Mouse (Mus musculus) megakaryocyte, adult 5-6 weeks (primary cell): ENCODE measurements at regions not wholly inside any gene's neighbourhood (a gene's known extent, or its start where the extent isn't known, plus 50 kb on each side); places are given as distances from the start of the nearest gene placed in this dataset.
A peak's percentile ranks its signal among the peaks of the same experiment; 100 is the strongest.

Experiments
- ATAC-seq: 2 replicates; pipeline ENCODE4 v1.8.0; 2016; ENCODE audit warnings: mild to moderate bottlenecking, inconsistent platforms; ENCODE audit not compliant: poor library complexity, severe bottlenecking

DNA sequence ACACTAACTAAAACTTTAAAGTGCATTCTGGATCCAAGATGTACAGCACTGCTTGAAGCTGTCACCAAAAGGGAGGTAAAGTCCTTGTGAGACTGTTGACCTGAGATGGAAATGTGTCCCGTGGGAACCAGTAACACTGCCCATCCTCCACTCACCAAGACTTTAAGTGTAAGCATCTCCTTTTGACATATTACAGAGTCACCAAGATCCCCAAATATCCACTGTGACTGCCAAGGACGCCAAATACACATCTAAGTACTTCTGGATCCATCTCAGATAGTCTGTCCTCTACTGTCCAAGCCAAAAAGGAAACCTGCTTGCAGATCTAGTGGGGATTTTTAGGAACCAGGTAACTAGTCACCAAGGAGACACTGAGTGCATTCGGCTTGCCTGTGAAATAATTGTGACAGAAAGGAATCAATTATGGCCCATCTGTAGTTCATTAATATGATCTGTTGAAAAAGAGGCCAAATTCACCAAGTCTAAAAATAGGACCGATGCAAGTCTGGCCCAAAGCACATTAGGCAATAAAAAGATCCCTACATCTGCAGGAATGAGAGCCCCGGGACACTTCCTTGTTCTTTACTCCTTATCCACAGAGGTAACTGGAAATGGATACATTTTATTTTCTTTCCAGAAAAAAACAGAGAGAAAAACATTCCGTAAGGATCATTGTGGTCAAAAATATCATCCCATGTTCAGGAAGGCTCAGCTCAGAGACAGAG is 157.8 kb upstream of the Irf2bp2 start:
- no peak for ATAC-seq

DNA sequence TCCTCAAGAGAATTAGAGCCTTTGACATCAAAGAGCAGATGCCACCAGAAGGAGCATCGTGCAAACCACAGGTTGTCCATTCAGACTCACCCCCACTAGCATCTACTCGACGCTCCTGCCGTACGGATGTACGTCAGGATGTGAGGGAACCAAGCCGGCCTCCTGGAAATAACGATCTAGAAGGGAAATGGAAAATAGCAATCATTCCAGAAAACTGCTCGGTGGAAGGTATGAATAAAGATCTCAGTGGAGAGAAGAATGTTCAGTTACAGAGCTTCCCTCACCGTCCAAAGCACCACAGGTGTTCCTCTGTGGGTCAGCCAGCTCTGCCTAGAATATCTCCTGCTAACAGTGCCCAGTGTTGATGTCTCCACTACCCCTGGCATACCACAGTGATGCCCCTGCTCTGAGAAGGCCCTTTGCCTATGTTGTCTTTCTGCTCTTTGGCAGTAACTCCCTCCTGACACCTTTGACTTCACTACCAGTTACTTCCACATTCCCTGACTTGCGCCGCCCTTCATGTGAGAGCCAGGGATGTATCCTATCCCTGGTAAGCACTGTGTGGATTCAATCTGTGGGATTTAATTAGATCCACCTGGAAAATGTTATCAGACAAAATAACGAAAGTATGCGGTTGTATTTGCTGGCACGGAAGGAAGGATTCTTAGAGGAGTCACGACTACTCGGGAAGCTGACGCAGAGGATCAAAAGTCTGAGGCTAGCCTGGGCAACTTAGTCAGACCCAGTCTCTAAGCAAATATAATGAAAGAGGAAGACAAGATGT is 152.4 kb upstream of the Irf2bp2 start:
- no peak for ATAC-seq

DNA sequence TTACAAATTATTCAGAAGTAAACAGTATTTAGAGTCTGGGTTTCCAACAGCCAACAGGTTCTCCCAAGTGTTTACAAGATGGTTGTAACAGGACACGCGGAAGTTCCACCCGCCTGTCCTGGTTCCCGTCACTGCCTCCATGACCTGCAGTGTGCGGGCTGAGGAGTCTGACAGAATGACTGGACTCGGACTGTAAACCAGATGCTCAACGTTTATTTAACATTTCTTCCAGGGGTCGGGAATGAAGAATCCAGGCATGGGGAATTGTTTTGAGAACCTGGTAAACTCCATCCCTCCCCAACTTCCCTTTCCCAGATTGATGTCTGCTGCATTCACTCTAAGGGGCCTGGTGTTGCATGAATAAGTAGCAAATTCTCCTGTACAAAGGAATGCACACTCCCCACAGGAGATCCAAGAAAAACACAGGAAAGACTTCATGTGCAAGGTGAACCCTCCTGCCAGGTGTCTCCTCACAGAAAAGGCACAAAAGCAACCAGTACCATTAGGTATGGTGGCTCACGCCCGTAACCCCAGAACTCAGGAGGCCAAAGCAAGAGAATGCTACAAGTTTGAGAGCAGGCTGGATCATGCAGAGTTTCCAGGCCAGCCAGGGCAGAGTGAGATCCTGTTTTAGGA is 151.1 kb upstream of the Irf2bp2 start:
- no peak for ATAC-seq

DNA sequence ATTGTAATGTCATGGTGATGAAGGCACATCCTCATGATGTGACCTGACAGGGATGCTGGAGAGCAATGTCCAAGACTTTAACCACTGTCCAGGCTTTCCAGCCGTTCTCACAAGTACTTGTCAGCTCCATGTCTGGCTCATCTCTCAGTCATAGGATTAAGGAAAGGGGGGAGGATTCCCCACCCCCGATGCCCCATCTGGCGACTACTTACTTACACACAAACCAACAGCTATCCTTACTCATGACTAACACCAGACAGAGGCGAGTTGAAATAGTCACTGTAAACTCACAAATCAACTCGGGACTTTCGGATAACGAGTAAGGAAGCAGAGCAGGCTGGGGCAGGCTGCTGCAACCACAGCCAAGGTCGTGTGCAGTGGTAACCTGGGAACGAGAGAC is 149.5 kb upstream of the Irf2bp2 start:
- ATAC-seq, result no peak

GRCm38 (mm10) chr8:126742081-126742480 is 148.3 kb upstream of the Irf2bp2 start:
- no peak for ATAC-seq

DNA sequence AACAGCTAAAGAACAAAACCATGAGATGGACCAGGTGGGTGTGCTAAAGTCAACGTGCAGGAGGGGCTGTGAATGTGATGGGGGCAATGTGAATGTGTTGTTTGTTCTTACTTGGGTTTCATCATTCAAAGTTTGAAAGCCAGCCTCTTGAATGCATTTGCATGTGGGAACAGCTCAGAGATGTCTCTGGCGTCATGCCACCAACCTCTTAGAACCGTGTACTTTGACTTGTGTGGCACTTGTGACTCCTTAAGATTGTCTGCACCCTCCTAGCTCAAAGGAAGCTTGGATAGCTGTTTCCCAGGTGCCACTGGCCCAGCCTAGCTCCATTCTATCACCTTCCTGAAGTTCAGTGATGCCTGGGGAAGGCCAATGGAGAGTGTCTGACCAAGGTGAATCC is 147.2 kb upstream of the Irf2bp2 start:
- no peak for ATAC-seq

DNA sequence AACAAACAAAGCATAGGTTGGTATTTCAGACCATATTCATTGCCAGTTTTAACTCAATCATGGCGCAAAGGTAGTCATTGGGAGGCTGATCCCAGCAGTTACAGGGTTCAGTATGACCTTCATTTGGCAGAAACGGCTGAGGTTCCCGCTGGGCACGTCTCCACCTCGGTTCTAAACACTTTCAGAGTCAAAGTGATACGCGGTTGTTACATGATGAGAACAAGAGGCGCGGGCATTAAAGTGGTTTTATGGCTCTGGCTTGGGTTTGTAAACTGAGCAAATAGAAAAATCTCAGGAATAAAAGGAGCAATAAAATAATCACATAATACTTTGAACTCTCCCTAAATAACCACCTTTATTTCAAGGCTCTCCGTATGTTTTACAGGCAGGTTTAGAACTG is 146.0 kb upstream of the Irf2bp2 start:
- no peak for ATAC-seq

DNA sequence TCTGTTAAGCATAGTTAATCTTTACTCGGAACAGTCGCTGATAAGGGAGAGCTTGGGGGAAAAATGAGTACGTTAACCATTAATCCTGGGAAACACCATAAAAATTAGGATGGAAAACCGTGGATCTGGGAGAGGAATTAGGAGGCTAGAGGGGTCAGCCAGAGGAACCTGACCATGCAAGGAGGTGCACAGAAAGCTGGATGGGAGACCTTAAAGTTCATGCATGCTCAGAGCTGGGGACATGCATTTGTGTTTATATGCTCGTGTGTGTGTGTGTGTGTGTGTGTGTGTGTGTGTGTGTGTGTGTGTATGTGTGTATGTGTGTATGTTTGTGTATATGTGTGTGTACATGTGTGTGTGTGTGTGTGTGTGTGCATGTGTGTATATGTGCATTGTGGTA is 143.2 kb upstream of the Irf2bp2 start:
- ATAC-seq, result no peak

GRCm38 (mm10) chr8:126736441-126736962 is 142.7 kb upstream of the Irf2bp2 start:
- ATAC-seq, result peak; percentile 4; the same call in 1 of the 2 replicates

DNA sequence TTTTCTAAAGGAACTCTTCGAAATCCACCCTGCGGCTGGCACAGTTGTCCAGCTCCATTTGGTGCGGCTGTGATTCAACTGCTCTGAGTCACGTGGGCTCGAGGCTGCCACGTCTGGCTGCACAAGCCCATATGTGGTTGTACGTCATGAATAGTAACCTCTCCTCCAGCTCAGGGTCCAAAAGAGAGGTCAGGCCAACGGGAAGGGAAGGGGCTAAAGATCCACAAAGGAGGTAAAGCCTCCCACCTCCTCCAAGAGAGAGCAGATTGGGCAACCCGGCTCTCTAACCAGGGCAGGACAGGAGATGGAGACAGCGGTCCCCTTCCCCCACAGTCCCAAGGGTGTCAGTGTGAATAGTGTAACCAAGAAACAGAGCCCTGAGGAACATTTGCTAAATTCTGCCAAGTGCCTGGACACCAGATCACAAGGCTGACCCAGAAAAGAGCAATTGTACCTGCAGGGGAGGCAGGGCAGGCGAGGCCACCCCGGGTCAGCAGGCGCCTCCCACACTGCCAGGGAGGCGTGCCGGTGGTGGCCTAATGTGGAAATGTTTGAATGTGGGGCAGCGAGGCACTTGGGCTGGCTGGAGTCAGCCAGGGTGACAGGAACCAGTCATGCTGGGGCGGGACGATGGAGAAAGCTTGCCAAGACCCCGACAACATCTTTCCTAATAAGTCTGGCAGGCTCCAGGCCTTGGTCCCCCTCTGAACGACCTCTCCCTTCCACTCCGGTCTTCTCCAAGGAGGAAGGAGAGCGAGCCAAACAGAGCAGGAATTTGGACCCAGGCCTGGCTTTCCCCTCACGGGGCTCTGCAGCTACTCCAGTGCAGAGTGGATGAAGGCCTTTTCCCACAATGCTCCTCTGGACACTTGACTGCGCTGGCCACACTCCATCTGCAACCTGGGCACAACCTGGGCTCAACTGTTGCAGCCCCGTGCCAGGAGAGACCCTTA is 142.0 kb upstream of the Irf2bp2 start:
- peak; percentile 98 for ATAC-seq

GRCm38 (mm10) chr8:126734743-126735487 is 141.1 kb upstream of the Irf2bp2 start:
- no peak for ATAC-seq

DNA sequence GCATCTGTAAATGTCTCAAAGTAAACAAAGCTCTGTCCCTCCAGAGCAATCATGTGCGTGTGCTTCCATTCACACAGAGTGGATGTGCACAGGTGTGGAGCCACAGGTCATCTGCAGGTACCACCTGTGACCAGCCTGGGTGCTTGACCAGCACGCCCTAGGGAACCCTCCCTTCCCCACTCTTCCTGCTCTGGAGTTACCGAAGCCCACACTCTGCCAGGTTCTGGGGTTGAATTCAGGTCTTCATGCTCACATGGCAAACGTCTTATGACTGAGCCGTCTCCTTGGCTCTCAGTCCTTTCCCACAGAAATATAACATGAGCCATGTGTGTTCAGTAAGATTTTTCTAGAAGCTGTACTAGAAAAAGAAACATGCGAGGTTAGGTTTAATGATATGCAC is 140.0 kb upstream of the Irf2bp2 start:
- ATAC-seq, result no peak

DNA sequence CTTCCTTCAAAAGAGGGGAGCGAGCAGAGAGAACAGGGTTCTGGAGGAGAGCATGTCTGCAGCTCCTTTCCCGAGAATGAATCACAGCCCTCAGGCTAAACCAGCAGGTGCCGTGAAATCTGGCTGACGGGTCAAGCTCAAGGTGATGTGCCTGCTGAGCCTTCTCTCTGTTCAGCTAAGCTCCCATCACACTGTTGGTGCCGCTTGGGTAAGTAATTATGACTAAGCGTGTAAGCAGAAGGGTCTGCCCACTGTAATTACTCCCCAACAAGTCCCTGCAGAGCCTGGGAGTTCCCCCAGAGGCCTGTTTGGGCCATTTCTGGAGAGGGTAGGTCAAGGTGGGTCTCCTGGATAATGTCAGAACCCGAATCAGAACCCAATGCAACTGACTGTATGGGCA is 139.5 kb upstream of the Irf2bp2 start:
- ATAC-seq, result no peak

DNA sequence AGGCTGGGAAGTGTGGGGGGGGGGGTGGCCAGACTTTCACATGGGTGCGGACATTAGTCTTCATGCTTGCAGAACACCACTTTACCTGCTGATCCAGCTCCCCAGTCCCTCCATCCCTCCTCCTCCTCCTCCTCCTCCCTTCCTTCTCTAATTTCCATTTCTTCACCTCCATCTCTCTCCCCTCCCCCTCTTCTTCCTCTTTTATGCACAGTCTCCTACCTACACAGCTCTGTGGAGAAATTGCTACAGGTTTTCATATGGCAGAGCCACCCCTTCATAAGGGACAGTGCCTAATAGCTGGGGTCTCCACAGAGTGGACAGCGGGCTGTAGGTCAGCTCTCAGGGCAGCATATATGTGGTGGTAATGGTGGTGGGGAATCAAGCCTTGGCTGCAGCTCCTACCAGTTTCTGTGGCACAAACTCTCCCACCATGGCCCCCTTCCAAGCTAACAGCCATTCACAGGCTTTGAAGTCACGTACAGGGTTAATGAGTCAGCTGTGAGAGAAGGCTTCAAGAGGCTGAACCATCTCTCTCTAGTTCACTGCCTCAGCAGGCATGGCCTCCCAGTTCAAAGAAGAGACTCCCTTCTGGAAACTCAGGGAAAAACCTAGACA is 136.3 kb upstream of the Irf2bp2 start:
- ATAC-seq, result peak; percentile 79

- ATAC-seq, result peak; percentile 34; the same call in 1 of the 2 replicates
These were observed 135.3 kb upstream of the Irf2bp2 start for GRCm38 (mm10) chr8:126728987-126729632.

DNA sequence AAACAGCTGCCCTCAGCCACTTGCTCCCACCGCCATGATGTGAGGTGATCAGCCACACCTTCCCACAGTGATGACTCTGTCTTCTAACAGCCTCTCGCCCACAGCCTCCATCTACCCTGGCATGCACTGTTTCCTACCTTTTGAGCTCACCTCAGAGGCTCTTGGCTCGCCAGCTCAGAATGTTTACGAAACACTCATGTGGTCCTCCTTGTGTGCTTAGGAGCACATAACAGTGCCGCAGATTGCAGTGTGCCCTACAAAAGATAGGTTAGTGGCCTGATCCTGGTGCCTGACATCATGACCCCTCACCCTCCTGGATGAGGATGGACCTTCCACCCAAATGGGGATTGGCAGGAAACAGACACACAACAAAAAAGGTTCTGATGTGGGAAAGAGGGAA is 134.3 kb upstream of the Irf2bp2 start:
- no peak for ATAC-seq

DNA sequence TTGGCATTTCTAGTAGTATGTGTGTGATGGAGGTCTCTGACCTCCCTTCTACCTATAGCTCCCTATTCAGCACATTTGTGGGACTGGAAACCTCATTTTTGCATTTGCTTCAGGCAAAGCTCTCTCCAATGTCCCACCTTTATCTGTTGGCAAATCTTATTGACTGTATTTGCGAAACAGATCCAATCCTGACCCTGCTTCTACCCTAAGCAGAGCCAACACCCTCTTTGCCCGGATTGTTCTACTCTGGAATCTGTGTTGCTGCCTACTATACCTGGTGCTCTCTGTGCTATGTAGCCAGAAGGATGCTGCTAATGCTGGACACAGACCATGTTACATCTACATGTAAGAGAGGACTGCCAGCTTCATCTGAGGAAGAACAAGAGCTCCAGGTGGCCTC is 133.3 kb upstream of the Irf2bp2 start:
- no peak for ATAC-seq

- peak; percentile 9; the same call in 1 of the 2 replicates for ATAC-seq
These were observed 129.7 kb upstream of the Irf2bp2 start for GRCm38 (mm10) chr8:126723259-126724122.
